Mouse (Mus musculus) heart, postnatal 10 days (tissue): ENCODE results near the gene Slc26a10. TPM values are rescaled to one million over a fixed set of nuclear protein-coding genes. Genes with fewer than 3 reads are reported as not detected.
"Not testable (repeated sequence)": the region's sequence is repeated elsewhere in the genome, so short reads cannot be mapped to it uniquely, and the experiment has no call there.

ENCODE experiments used
- DNase-seq, 2 experiments: peaks; one replicate each; pipeline ENCODE4 v3.0.0; 2021
- intact Hi-C: fragments of 180-260 bp; cut with DNase I; formaldehyde crosslinking; loops from one replicate; pipeline ENCODE4 v1.15.1; 2025
- total RNA-seq, 2 experiments: library from RNA; stranded (reverse); gene quantifications; 2 replicates each; pipeline ENCODE4 v1.2.3; 2021

Gene Slc26a10
- total RNA-seq, 2 experiments from 2014 or later: 40.8 to 48.0 TPM

DNA sequence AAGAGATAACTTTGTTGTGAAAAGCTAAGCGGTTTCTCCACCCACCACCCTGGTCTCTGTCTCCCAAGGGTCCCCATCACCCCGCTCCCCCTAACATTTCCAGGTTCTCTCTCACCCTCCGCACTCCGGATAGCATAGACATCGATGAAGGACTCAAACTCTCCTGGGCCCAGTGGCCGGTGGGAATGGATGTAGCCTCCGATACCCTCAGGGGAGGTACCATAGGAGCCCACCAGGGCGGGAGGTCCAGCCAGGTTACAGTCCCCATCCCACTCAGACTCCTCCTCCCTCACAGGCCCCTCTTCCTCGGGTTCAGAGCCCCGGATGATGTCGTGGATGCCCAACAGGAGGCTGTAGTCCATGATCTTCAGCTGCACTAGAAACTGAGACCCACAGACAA is 19.0 kb upstream of the Slc26a10 start:
- DNase-seq: no peak
- intact Hi-C loops: loop anchor here (10.0 kb wide), 1 partner anchor 465 kb away; the partner anchor contains the start of genes Nab2 and Nemp1

DNA sequence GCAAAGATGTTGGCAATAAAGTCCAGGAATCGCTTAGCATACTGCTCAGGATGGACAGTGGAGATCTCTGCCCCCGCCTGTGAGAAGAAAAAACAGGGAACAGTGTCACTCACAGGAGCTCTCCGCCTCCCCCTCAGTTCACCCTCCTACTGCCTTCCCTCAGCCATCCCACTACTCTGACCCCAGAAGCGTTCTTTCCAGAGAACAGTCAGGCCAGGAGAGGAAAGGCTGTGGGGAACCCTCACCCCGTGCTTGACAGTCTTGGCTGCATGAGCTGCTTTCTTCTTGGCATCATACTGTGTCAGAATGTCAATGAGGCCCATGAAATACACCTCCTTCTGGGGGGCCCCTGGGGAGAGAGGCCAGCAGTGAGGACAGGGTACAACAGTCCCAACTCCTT is 18.6 kb upstream of the Slc26a10 start:
- intact Hi-C loops: loop anchor here (10.0 kb wide), 1 partner anchor 466 kb away; the partner anchor contains the start of genes Nab2 and Nemp1
- DNase-seq: no peak

DNA sequence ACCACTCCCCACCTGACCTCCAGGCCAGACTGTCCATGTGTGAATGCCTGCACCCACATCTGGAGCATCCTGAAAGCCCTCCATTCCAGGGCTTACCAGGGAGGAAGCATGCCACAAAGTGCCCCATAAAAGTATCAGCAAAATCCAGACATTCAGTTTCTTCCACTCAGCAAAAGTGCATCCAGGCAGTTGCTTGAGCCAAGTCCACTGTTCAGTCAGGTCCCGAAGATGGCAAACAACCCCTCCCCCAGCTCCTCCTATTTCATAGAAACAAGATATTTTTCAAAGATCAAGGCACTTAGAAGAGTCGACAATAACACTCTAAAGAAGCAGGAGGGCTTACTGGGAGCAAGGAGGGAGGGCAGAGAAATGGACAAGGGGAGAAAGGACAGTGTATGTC is 18.0 kb upstream of the Slc26a10 start:
- intact Hi-C loops: loop anchor here (10.0 kb wide), 1 partner anchor 466 kb away; the partner anchor contains the start of genes Nab2 and Nemp1
- DNase-seq: no peak

DNA sequence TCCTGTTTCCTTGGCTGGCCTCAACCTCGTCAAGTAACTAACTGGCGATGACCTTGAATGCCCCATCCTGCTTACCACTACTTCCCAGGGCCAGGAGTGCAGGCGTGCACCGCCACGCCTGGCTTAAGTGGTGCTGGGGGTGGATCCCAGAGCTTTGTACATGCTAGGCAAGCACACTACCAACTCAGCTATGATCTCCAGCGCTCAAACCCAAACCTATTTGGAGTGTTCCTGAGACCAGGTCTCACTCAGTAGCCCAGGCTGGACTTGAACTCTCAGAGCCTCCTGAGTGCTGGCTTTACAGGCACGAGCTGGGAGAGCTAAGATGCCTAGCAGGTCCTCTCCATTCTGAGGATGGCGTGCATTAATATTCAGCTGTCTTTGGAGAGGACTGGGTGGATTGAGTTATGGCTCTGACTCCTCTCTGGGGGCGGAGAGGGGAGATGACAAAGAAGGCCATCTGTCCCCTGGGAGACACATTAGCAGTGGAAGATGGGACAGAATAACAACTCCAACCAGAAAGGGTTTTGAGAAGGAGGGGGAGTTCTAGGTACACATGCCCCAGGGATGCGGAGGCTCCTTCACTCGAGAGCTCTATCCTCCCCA is 17.2 kb upstream of the Slc26a10 start:
- DNase-seq: no peak
- intact Hi-C loops: loop anchor here (10.0 kb wide), 1 partner anchor 467 kb away; the partner anchor contains the start of genes Nab2 and Nemp1

DNA sequence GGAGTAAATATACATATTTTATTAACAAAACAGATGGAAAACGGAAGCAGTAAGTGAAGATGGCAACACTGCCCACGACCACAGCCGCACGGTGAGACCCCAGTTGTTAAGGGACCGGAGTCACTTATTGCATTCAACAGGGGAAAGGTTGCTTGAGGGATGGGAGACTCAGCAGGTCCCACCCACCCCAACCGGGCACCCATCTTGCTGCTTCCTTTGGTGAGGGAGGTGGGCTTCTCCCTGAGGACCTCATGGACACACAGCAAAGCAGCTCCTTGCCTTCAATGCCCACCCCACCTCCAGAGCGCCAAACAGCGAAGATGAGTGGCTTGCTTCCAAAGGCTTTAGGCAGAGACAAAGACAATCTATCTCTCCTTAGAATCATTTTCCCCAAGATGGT is 16.7 kb upstream of the Slc26a10 start:
- intact Hi-C loops: loop anchor here (10.0 kb wide), 1 partner anchor 468 kb away; the partner anchor contains the start of genes Nab2 and Nemp1
- no peak for DNase-seq

DNA sequence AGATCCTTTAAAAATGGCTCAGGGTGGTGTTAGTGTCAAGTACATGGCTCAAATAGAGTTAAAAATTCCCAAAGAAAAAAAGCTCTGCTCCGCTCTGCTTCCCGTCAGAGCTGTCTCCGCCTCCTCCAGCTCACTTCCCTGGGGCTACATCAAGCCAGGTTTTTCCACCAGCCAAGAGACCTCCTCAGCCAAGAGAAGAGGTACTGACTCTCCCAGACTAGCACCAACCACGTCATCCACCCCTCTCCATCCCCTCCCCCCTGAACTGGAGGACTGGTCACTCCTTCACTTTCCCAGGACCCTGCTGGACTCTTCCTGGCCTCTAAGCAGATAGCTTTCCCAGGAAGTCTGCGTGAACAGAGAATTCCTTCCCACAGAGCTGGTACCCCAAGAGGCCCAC is 15.9 kb upstream of the Slc26a10 start:
- intact Hi-C loops: loop anchor here (10.0 kb wide), 1 partner anchor 468 kb away; the partner anchor contains the start of genes Nab2 and Nemp1
- peak; percentile 82 to 86 for DNase-seq

DNA sequence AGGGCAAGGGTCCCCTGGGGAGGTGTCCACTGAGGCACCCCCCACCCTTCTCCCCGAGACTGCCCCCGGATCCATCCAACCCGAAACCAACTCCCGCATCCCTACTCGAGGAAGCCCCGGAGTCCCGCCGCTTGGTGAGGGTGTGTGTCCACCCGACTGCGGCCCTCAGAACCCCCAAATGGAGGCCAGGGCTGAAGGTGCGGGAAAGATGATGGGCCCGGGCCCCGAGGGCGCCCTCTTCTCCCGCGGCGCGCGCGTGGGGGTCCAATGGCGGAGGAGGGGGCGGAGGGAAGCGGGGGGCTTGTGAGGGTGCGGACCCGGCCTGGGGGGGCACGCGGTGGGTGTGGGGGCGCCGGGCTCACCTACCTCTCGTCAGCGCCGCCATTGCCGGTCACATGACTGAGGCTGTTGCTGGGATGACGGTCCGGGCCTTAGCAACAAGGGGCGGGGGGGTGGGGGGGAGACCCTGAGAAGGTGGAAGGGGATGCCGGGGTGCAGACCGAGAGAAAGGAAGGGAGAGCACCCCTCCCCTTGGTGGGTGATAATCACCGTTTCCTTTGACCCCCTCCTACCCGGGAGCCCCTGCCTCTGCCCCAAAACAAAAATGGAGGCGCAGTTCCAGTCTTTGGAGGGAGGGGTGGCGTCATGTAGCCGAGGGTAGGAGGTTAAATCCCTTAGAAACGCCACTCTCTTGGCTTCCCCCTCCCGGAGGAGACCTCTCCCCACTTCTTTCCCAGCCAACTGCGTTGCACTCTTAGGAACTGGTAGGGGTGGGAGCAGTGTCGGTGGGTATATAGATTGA is 15.1 kb upstream of the Slc26a10 start, which contains the start of gene Dtx3:
Dtx3 (minus strand) TSS at position 401 of the 802 bp plus-strand sequence.
- DNase-seq: peak in 1 of 2 experiments; percentile 51
- intact Hi-C loops: loop anchor here (2.0 to 10.0 kb wide), 2 partner anchors 15 to 469 kb away; partner anchors contain the start of genes Nab2, Nemp1 and Slc26a10

DNA sequence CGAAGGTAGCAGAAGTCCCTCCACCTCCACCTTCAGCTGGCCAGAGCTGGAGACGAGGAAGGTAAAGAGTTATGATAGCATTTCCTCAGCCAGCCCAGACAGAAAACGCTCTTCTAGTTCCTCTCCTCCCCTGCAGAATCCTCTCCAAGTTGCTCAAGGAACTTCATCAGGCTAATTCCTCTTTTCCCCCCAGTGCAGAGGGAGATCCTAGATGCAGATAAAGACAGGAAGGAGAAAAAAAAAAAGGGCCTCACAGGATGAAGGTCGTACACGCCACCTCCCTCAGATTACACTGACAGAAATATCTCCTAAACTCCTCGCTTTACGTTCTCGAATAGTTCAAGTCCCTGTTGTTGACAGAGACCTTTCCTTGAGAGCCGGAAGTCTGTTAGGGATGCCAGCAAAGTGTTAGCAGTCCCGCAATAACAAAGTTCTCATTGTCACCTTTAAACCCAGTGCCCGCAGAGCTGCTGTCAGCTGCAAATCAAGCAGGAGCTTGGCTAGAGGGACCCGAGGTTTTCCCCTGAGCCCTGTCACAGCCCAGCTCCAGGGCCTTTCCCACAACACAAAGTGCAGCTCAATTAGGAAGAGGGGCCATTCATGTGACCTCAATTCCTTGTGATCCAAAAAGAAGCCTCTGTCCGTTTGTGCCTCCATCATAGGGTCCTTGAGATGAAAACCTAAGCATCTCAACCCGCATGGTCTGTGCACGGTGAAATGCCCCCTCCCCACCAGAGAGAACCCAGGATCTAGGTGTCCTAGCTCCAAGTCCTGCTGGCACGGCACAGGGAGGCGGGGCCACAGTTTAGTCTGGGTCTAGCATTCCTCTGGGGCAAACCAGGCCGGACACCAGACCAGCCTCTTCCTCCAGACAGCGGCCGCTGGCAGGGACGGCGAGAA is 14.2 kb upstream of the Slc26a10 start:
- peak; percentile 78 to 79 for DNase-seq
- intact Hi-C loops: loop anchor here (2.0 to 10.0 kb wide), 2 partner anchors 14 to 470 kb away; partner anchors contain the start of genes Nab2, Nemp1 and Slc26a10

DNA sequence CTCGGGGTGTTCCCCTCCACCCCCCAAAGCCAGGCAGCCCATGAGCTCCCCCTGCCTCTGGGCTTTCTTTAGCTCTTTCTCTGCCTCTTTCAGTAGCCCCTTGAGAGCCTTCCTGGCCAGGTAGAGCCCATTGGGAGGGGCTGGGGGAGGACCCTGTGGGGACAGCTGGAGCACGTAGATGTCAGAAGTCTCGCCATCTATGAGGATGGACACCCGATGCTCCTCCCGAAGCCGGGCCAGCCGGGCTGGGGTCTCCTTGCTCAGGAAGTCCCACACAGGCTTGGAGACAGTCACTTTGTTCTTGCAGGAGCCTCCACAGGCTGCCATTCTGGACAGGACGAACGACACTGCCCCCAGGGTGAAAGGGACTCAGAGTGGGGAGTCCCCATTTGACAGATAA is 12.6 kb upstream of the Slc26a10 start:
- intact Hi-C loops: loop anchor here (10.0 kb wide), 1 partner anchor 472 kb away; the partner anchor contains the start of genes Nab2 and Nemp1
- no peak for DNase-seq

DNA sequence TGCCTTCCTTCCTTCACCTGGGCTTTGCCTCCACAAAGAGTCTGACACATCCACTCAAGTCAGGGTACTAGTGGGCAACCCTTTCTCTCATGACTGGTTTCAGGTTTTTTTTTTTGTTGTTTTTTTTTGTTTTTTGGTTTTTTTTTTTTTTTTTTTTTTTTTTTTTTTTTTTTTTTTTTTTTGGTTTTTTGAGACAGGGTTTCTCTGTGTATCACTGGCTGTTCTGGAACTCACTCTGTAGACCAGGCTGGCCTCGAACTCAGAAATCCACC is 11.5 kb upstream of the Slc26a10 start:
- intact Hi-C loops: loop anchor here (10.0 kb wide), 1 partner anchor 473 kb away; the partner anchor contains the start of genes Nab2 and Nemp1
- not testable (repeated sequence) for DNase-seq

DNA sequence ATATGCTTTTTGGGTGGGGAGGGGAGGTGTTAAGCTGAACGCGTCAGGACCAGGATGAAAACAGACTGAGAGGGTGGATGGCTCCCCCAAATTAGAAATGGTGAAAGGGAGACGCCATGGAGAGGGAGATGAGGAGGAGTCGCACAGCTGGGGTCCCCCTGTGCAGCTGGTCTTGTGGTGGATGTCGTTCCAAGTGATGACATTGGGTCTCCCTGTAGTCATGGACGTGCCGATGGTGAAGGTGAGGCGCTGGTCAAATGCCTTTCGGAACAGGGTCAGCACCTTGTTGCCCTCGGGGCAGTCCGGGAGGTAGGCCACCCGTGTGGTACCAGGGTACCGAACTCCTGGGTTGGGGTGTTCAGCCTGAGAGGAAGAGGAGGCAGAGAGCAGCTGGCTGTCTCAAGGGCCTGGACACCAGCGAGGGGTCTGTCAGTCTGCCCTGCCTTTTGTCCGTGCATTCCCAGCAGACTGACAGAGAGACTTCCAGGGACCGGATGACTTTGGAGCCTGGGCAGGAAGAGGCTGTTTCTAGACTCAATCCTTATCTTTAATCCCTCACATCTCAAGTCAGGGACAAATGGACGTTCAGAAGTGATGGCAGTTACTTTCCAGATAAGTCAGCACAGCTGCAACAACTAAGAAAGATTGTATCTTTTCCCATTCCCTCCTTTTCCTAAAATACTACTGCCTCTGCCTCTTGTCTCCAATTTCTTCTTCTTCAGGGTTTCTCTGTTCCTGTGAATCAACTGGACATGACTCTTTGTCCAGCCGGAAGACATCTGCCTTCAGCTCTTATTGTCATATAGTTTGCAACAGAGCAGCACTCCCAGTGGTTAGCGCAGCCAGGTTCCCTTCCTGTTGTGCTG is 11.0 kb upstream of the Slc26a10 start:
- intact Hi-C loops: loop anchor here (10.0 kb wide), 1 partner anchor 473 kb away; the partner anchor contains the start of genes Nab2 and Nemp1
- DNase-seq: no peak

DNA sequence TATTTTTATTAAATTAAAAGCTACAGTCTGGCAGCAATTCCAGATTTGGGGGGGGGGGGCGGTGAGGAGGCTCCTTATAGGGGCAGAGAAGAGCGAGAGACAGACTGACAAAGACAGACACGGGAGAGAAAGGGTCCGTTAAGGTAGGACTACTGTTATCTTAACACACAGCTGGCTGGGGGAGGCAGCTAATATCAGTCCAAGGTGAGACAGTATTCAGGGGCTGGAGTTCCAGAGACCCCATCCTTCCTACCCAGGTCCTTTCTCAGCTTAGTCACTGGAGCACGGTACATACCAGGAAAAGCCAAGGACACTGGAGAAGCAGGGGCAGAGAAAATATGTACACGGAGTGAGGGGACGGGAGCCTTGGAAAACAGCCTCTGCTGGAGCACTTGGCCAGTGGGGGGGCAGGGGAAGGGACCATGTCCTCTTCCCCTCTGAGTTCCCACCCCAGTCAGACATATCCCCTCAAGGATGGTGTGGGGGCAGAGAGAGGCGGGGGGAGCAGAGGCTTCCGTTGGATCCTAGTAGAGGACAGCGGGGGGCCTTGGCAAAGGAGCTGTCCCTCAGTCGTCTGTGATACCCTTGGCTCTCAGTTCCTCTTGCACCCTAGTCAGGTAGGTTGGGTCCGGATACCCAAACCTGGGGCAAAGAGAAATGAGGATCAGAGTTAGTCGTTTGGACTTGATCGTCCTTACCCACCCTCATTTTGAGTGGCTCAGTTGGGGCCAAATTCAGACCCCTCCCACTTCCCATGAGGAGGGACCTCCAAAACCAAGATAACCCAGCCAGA is 10.1 kb upstream of the Slc26a10 start:
- intact Hi-C loops: loop anchor here (10.0 kb wide), 1 partner anchor 474 kb away; the partner anchor contains the start of genes Nab2 and Nemp1
- no peak for DNase-seq

DNA sequence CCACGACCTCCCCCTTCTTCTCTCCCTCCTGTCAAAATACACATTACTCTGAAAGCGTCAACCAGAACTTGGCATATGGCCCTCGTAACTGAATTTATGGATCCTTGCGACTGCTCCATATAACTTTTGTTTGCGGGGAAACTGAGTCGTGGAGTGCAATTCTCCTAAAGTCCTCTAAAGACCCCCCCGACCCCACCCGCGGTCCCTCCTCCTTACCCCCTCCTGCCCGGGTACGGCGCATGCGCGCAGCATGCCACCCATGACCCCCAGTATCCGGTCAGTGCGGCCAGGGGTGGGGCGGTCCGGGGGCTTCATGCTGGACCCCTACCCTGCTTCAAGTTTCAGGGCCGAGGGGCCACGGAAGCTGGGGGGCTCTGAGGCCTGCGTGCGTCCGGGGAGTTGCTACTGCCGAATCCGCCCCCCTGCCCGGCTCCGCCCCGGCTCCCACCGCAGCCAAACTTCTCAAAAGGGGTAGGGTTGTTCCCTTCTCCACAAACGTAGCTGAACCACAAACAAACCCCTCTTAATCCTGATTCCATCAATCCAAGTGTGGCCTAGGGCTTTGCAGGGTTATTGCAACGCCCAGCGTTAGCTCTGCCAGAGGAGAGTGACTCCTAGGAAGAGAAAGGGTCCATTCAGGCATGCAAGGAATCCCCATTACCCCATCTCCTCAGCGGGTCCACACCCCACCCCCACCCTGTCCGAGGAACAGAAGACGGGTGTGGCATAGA is 9.4 kb upstream of the Slc26a10 start, which contains the start of gene Arhgef25:
Arhgef25 (minus strand) TSS at position 433 of the 731 bp plus-strand sequence.
- intact Hi-C loops: loop anchor here (10.0 kb wide), 1 partner anchor 475 kb away; the partner anchor contains the start of genes Nab2 and Nemp1
- peak; percentile 77 to 78 for DNase-seq

DNA sequence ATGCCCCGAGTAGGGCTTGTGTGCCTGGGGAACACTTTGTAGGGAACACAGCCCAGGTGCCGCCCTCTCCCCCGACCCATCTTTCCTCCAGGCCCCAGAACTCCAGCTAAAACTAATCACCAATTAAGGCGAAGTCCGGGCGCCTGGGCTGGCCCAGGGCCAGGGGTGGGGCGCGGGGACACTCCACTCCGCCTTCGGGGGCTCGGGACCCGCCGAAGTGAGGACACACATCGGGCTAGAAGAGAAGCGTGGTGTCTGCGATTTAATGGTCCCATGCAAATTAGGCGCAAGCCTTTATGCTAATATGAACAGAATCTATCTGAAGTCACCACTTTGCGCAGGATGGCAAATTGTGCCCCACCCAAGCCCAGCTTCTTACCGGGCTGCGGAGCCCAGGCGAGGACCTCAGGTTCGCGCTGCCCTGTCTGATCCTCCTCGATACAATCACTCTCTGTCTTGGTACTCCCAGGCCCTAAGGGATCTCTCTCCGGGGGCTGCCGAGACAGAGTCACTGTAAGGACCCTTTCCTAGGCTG is 8.7 kb upstream of the Slc26a10 start:
- DNase-seq: peak; percentile 62 to 67
- intact Hi-C loops: no loop called here

DNA sequence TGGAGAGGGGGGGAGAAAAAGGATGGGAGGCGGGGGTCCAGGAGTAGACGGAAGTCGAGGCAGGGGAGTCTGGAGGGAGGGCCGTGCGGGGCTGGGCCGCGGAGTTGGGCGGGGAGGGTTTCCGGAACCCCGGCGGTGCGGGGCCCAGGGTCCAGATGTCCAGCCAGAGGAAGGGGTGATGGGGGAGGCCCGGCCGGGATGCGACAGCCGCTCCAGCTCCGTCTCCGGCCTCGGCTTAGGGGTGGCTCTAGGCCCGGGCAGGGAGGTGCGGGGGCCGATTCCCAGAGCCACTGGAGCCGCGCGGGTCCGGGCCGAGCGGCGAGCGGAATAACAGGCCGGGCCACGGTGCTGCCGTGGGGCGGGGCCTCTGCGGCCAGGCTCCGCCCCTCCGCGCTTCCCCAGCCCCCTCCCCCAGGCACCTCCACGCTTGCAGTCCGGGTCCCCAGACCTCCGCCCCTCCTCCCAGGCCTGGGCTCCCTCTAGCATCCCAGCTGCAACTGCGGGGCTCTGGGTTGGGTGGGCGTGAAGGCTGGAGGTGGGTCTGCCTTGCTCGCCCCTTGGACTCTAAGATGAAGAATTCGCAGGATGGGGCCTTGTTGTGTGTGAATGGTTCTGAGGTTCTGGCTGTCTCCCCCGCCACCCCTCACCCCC is 8.1 kb upstream of the Slc26a10 start:
- peak; percentile 64 to 70 for DNase-seq
- intact Hi-C loops: no loop called here

DNA sequence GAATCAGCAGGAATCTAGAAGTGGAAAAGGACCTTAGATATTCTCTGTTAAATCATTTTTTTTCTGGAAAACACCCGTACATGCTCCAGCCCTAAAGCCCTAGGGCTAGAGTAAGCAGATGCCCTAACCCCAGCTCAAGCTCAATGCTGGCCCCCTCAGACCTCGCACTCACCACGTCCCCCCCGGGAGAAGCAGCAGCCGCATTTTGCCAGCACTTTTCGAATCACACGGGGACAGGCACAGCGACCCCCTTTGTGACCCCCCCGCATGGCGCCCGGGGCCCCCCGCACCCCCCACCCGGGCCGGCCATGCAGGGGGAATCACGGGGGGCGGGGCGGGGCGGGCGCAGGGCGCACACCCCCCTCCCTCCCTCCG is 7.6 kb upstream of the Slc26a10 start:
- intact Hi-C loops: no loop called here
- DNase-seq: no peak
